Mouse (Mus musculus) cortical plate, adult 2 months (tissue): ENCODE data around the gene Irf2bpl.

Source experiments
- CTCF ChIP-seq: fragments of 200-500 bp; IDR thresholded peaks from 2 replicates; pipeline ENCODE4 v1.5.1; 2011; ENCODE audit warnings: mild to moderate bottlenecking, control low read depth, low read length; ENCODE audit not compliant: insufficient read depth; ENCODE audit errors: extremely low read depth
- POLR2A ChIP-seq: fragments of 200-500 bp; IDR thresholded peaks from 2 replicates; pipeline ENCODE4 v1.6.1; 2011; ENCODE audit warnings: mild to moderate bottlenecking, low read length, control low read depth; ENCODE audit not compliant: insufficient read depth; ENCODE audit errors: extremely low read depth

- TF ChIP-seq POLR2A, result 0 out of 2 replicates have a peak, but pooled peaks have one; percentile 11
- peak; percentile 13; the same call in 1 of the 2 replicates for TF ChIP-seq CTCF
Measured at GRCm38 (mm10) chr12:86888130-86889069, 3.8 kb upstream of the Irf2bpl start.
